Mouse (Mus musculus) intestine, embryonic 16.5 days (tissue): ENCODE data around the gene 2200002J24Rik. TPM values are rescaled to one million over a fixed set of nuclear protein-coding genes. Genes with fewer than 3 reads are reported as not detected.

Experiments
- ATAC-seq: fragments of 200-750 bp; cut with Nextera tagmentation; 2 replicates; pipeline ENCODE4 v1.8.0; 2017; ENCODE audit warnings: moderate TSS enrichment, moderate library complexity
- H3K27ac ChIP-seq: fragments of 300-500 bp; sonication (generic); 2 replicates; pipeline ENCODE4 v1.5.1; 2014; ENCODE audit warnings: mild to moderate bottlenecking, low read length
- H3K27me3 ChIP-seq: fragments of 300-500 bp; sonication (generic); replicated peaks from 2 replicates; pipeline ENCODE4 v1.6.1; 2014; ENCODE audit warnings: low read length, control low read depth, mixed read lengths; ENCODE audit not compliant: control insufficient read depth, insufficient read depth
- H3K36me3 ChIP-seq: fragments of 300-500 bp; sonication (generic); 2 replicates; pipeline ENCODE4 v1.6.1; 2014; ENCODE audit warnings: low read length, control low read depth; ENCODE audit not compliant: control insufficient read depth, insufficient read depth
- H3K4me1 ChIP-seq: fragments of 300-500 bp; sonication (generic); 2 replicates; pipeline ENCODE4 v1.6.1; 2014; ENCODE audit warnings: low read length, control low read depth, mixed read lengths; ENCODE audit not compliant: control insufficient read depth, insufficient read depth
- H3K4me2 ChIP-seq: fragments of 300-500 bp; sonication (generic); 2 replicates; pipeline ENCODE4 v1.6.1; 2014; ENCODE audit warnings: low read depth, low read length, control low read depth
- H3K4me3 ChIP-seq: fragments of 300-500 bp; sonication (generic); 2 replicates; pipeline ENCODE4 v1.5.1; 2014; ENCODE audit warnings: mild to moderate bottlenecking, low read length
- H3K9ac ChIP-seq: fragments of 300-500 bp; sonication (generic); 2 replicates; pipeline ENCODE4 v1.6.1; 2014; ENCODE audit warnings: low read depth, low read length
- H3K9me3 ChIP-seq: fragments of 300-500 bp; sonication (generic); 2 replicates; pipeline ENCODE4 v1.6.1; 2016; ENCODE audit warnings: low read length, control low read depth; ENCODE audit not compliant: control insufficient read depth
- WGBS: fragments of 180-500 bp; shearing (Covaris S2); extraction: QIAGEN DNeasy Blood & Tissue Kit; methylation state at CpG from one replicate; pipeline ENCODE4 v1.1.7; 2014; 5-methylcytosine and 5-hydroxymethylcytosine counted together
- polyA plus RNA-seq: library from polyadenylated mRNA; unstranded; fragments of >200 nt; fragmentation: Nextera tagmentation; extraction: Ambion mirVana; gene quantifications from 2 replicates; pipeline ENCODE4 v1.2.1, GENCODE M21; 2015

Gene 2200002J24Rik
- polyA plus RNA-seq, 1 experiment from 2014 or later = 4.7 TPM

GRCm38 (mm10) chr7:30744022-30744598 lies 45.4 kb downstream of the 2200002J24Rik start:
- ATAC-seq = peak; percentile 56
- Histone ChIP-seq H3K27ac (no peak overlapping the region), H3K4me2 (no peak overlapping the region), H3K9me3 (no peaks in the 10 kb centered on the region), H3K27me3 (no peaks in the 10 kb centered on the region), H3K36me3 (no peaks in the 10 kb centered on the region; the same call in 1 of the 2 replicates), H3K9ac (no peak overlapping the region), H3K4me3 (no peak overlapping the region), H3K4me1 (peaks cover 6% of the 10 kb centered on the region; the same call in 1 of the 2 replicates)
- WGBS = 31% methylated on average over 4 of the region's 4 CpGs

- H3K27me3 ChIP-seq = no peaks in the 10 kb centered on the region
Measured at GRCm38 (mm10) chr7:30747525-30748204, 48.9 kb downstream of the 2200002J24Rik start.

More at GRCm38 (mm10) chr7:30747525-30748204, 48.9 kb downstream of the 2200002J24Rik start:
- Histone ChIP-seq H3K4me2 (no peak overlapping the region), H3K4me3 (no peak overlapping the region), H3K9ac (no peak overlapping the region), H3K27ac (no peak overlapping the region), H3K9me3 (no peaks in the 10 kb centered on the region), H3K4me1 (peaks cover 11% of the 10 kb centered on the region), H3K36me3 (no peaks in the 10 kb centered on the region; the same call in 1 of the 2 replicates)
- 75% methylated on average over 7 of the region's 7 CpGs for WGBS
- ATAC-seq = no peak

Other genes starting within 250 kb of the 2200002J24Rik start
- 1.0 and 1.1 TPM in 2 replicates for gene Kirrel2, start 241.2 kb upstream of the 2200002J24Rik start, polyA plus RNA-seq
- 0.94 and 1.8 TPM in 2 replicates for gene Nphs1, start 240.6 kb upstream of the 2200002J24Rik start, polyA plus RNA-seq
- gene Prodh2, start 205.3 kb upstream of the 2200002J24Rik start, polyA plus RNA-seq = 9.9 and 13.0 TPM in 2 replicates
- gene Arhgap33, start 163.9 kb upstream of the 2200002J24Rik start, polyA plus RNA-seq = 5.6 and 6.4 TPM in 2 replicates
- gene Hspb6, start 146.7 kb upstream of the 2200002J24Rik start, polyA plus RNA-seq = 48.4 and 53.8 TPM in 2 replicates
- 6.3 and 7.6 TPM in 2 replicates for gene Proser3, start 146.6 kb upstream of the 2200002J24Rik start, polyA plus RNA-seq
- gene Lin37, start 139.1 kb upstream of the 2200002J24Rik start, polyA plus RNA-seq = 44.5 and 50.0 TPM in 2 replicates
- 71.2 and 73.8 TPM in 2 replicates for gene U2af1l4, start 135.6 kb upstream of the 2200002J24Rik start, polyA plus RNA-seq
- gene Gm49396, start 135.6 kb upstream of the 2200002J24Rik start, polyA plus RNA-seq = 9.2 and 9.3 TPM in 2 replicates
- 158 and 168 TPM in 2 replicates for gene Psenen, start 135.3 kb upstream of the 2200002J24Rik start, polyA plus RNA-seq
- 3.7 and 5.4 TPM in 2 replicates for gene Igflr1, start 133.5 kb upstream of the 2200002J24Rik start, polyA plus RNA-seq
- gene Kmt2b, start 110.2 kb upstream of the 2200002J24Rik start, polyA plus RNA-seq = 6.8 and 7.1 TPM in 2 replicates
- gene Zbtb32, start 100.0 kb upstream of the 2200002J24Rik start, polyA plus RNA-seq = 1.2 and 1.9 TPM in 2 replicates
- 5.9 and 7.3 TPM in 2 replicates for gene Upk1a, start 86.1 kb upstream of the 2200002J24Rik start, polyA plus RNA-seq
- 1,335 and 1,344 TPM in 2 replicates for gene Cox6b1, start 72.8 kb upstream of the 2200002J24Rik start, polyA plus RNA-seq
- not detected in 2 replicates for gene Etv2, start 63.1 kb upstream of the 2200002J24Rik start, polyA plus RNA-seq
- gene Rbm42, start 48.6 kb upstream of the 2200002J24Rik start, polyA plus RNA-seq = 93.8 and 95.7 TPM in 2 replicates
- 33.7 and 39.4 TPM in 2 replicates for gene Haus5, start 33.9 kb upstream of the 2200002J24Rik start, polyA plus RNA-seq
- not detected in 2 replicates for gene Pmis2, start 27.3 kb upstream of the 2200002J24Rik start, polyA plus RNA-seq
- 1.6 and 2.5 TPM in 2 replicates for gene Atp4a, start 13.3 kb downstream of the 2200002J24Rik start, polyA plus RNA-seq
- 242 and 249 TPM in 2 replicates for gene Tmem147, start 30.6 kb downstream of the 2200002J24Rik start, polyA plus RNA-seq
- 0.32 TPM in 1 of 2 replicates, not detected in the other for gene Gapdhs, start 44.8 kb downstream of the 2200002J24Rik start, polyA plus RNA-seq
- 0.89 and 1.6 TPM in 2 replicates for gene Sbsn, start 52.5 kb downstream of the 2200002J24Rik start, polyA plus RNA-seq
- 4.4 and 5.8 TPM in 2 replicates for gene Dmkn, start 64.8 kb downstream of the 2200002J24Rik start, polyA plus RNA-seq
- 1.5 and 3.4 TPM in 2 replicates for gene Krtdap, start 89.0 kb downstream of the 2200002J24Rik start, polyA plus RNA-seq
- gene Ffar2, start 124.8 kb downstream of the 2200002J24Rik start, polyA plus RNA-seq = 10.9 and 11.7 TPM in 2 replicates
- gene Ffar3, start 157.3 kb downstream of the 2200002J24Rik start, polyA plus RNA-seq = 0.78 TPM in 2 replicates
- 0.35 and 0.37 TPM in 2 replicates for gene Ffar1, start 162.6 kb downstream of the 2200002J24Rik start, polyA plus RNA-seq
- gene Cd22, start 181.4 kb downstream of the 2200002J24Rik start, polyA plus RNA-seq = 0.62 and 0.70 TPM in 2 replicates
- gene Mag, start 215.9 kb downstream of the 2200002J24Rik start, polyA plus RNA-seq = 0.31 TPM in 2 replicates
- gene Hamp2, start 225.8 kb downstream of the 2200002J24Rik start, polyA plus RNA-seq = not detected in 2 replicates
- not detected in 2 replicates for gene Hamp, start 245.1 kb downstream of the 2200002J24Rik start, polyA plus RNA-seq